Mouse (Mus musculus) CH12.LX (cell line): Measurements from ENCODE around the gene Haus4. TPM values are rescaled to one million over a fixed set of nuclear protein-coding genes. Genes with fewer than 3 reads are reported as not detected.

Experiments used
- DNase-seq: peaks from one replicate; pipeline ENCODE4 v3.0.0-alpha.2; 2013; ENCODE audit errors: extremely low read depth
- H3K27ac ChIP-seq: 2 replicates; pipeline ENCODE4 v1.5.1; 2012; ENCODE audit warnings: low read depth, mild to moderate bottlenecking, control low read depth, moderate library complexity; ENCODE audit not compliant: insufficient read depth
- H3K27me3 ChIP-seq: replicated peaks from 2 replicates; pipeline ENCODE3; 2012; ENCODE audit warnings: inconsistent platforms
- H3K36me3 ChIP-seq, 2 experiments: replicated peaks in 1 of 2; 2 replicates each; pipeline versions ENCODE3 to v1.6.1; 2012; ENCODE audit warnings: inconsistent platforms in 1 of 2, low read length in 1 of 2, mild to moderate bottlenecking in 1 of 2, mixed read lengths in 1 of 2, moderate library complexity in 1 of 2; ENCODE audit not compliant: control insufficient read depth in 1 of 2, insufficient read depth in 1 of 2
- H3K4me1 ChIP-seq, 2 experiments: 2 replicates each; pipeline ENCODE4 v1.6.1; 2012; ENCODE audit warnings: inconsistent platforms in 1 of 2, moderate library complexity in 1 of 2; ENCODE audit not compliant: insufficient read depth in 2 of 2, control insufficient read depth in 1 of 2
- H3K4me2 ChIP-seq: 2 replicates; pipeline ENCODE4 v1.6.1; 2012; ENCODE audit warnings: low read depth, mild to moderate bottlenecking, control low read depth; ENCODE audit not compliant: poor library complexity, insufficient read depth, severe bottlenecking
- H3K4me3 ChIP-seq, 3 experiments: fragments of 150-350 bp in 1 of 3; sonication (generic) in 1 of 3; replicated peaks in 1 of 3; 2 replicates each; pipeline versions ENCODE3 to v1.5.1; 2011 to 2012; ENCODE audit warnings: low read depth in 2 of 3, low read length in 2 of 3, mild to moderate bottlenecking in 2 of 3, moderate library complexity in 2 of 3, control low read depth in 1 of 3, improper control_type of control experiment in 1 of 3, inconsistent platforms in 1 of 3, mixed read lengths in 1 of 3; ENCODE audit not compliant: poor library complexity in 1 of 3
- H3K79me2 ChIP-seq: replicated peaks from 2 replicates; pipeline ENCODE4 v1.6.1; 2012; ENCODE audit warnings: mild to moderate bottlenecking, moderate library complexity; ENCODE audit not compliant: control insufficient read depth, poor library complexity, insufficient read depth, severe bottlenecking; ENCODE audit errors: extremely low read depth
- H3K9ac ChIP-seq: 2 replicates; pipeline ENCODE4 v1.6.1; 2012; ENCODE audit warnings: low read depth, mild to moderate bottlenecking, control low read depth, moderate library complexity; ENCODE audit not compliant: insufficient read depth
- H3K9me3 ChIP-seq: replicated peaks from 2 replicates; pipeline ENCODE3; 2012; ENCODE audit warnings: low read length, inconsistent platforms, mixed read lengths
- CTCF ChIP-seq, 2 experiments: IDR thresholded peaks in 1 of 2; conservative IDR thresholded peaks in 1 of 2; 2 replicates each; pipeline ENCODE4 v1.5.1; 2011 to 2012; ENCODE audit warnings: low read depth in 2 of 2, low read length in 2 of 2, improper control_type of control experiment in 1 of 2, inconsistent platforms in 1 of 2, mild to moderate bottlenecking in 1 of 2, moderate library complexity in 1 of 2
- E2F4 ChIP-seq: IDR thresholded peaks from 2 replicates; pipeline ENCODE4 v1.6.1; 2011; ENCODE audit warnings: low read depth, low read length, improper control_type of control experiment; ENCODE audit not compliant: insufficient replicate concordance
- ELF1 ChIP-seq: IDR thresholded peaks from 2 replicates; pipeline ENCODE4 v1.6.1; 2014; ENCODE audit warnings: low read depth, mild to moderate bottlenecking, inconsistent platforms, low read length, improper control_type of control experiment
- GABPA ChIP-seq: IDR thresholded peaks from 2 replicates; pipeline ENCODE4 v1.6.1; 2012; ENCODE audit warnings: low read depth, low read length, improper control_type of control experiment, inconsistent platforms; ENCODE audit not compliant: insufficient replicate concordance
- IRF4 ChIP-seq: IDR thresholded peaks from 2 replicates; pipeline ENCODE4 v1.6.1; 2014; ENCODE audit warnings: low read depth, mild to moderate bottlenecking, inconsistent platforms, low read length, improper control_type of control experiment
- MAX ChIP-seq: IDR thresholded peaks from 2 replicates; pipeline ENCODE4 v1.6.1; 2011; ENCODE audit warnings: low read length, improper control_type of control experiment
- NELFE ChIP-seq: IDR thresholded peaks from 2 replicates; pipeline ENCODE4 v1.6.1; 2011; ENCODE audit warnings: low read depth, low read length, improper control_type of control experiment
- POLR2A ChIP-seq: IDR thresholded peaks from 2 replicates; pipeline ENCODE4 v1.6.1; 2011; ENCODE audit warnings: low read depth, mild to moderate bottlenecking, improper control_type of control experiment, low read length
- RAD21 ChIP-seq: IDR thresholded peaks from 2 replicates; pipeline ENCODE4 v1.6.1; 2011; ENCODE audit warnings: low read depth, mild to moderate bottlenecking, low read length, improper control_type of control experiment, moderate library complexity
- RCOR1 ChIP-seq: conservative IDR thresholded peaks from 2 replicates; pipeline ENCODE4 v1.6.1; 2012; ENCODE audit warnings: low read depth, mild to moderate bottlenecking, inconsistent platforms, low read length, improper control_type of control experiment
- SMC3 ChIP-seq: IDR thresholded peaks from 2 replicates; pipeline ENCODE4 v1.6.1; 2011; ENCODE audit warnings: low read depth, low read length, improper control_type of control experiment
- TCF12 ChIP-seq: IDR thresholded peaks from 2 replicates; pipeline ENCODE4 v1.6.1; 2014; ENCODE audit warnings: low read depth, mild to moderate bottlenecking, inconsistent platforms, low read length, improper control_type of control experiment
- UBTF ChIP-seq: IDR thresholded peaks from 2 replicates; pipeline ENCODE4 v1.6.1; 2012; ENCODE audit warnings: low read depth, mild to moderate bottlenecking, inconsistent platforms, low read length, improper control_type of control experiment, moderate library complexity
- USF1 ChIP-seq: IDR thresholded peaks from 2 replicates; pipeline ENCODE4 v1.6.1; 2014; ENCODE audit warnings: low read depth, mild to moderate bottlenecking, inconsistent platforms, low read length, improper control_type of control experiment
- ZNF384 ChIP-seq: IDR thresholded peaks from 2 replicates; pipeline ENCODE4 v1.6.1; 2012; ENCODE audit warnings: low read depth, low read length, improper control_type of control experiment, inconsistent platforms
- dilution Hi-C: fragments of 300-500 bp; cut with MboI; formaldehyde crosslinking; loops from 2 replicates; pipeline ENCODE4 v1.14.3; 2020; ENCODE audit warnings: low sequenced_read_pairs; ENCODE audit not compliant: extremely low pct_unique_long_range_greater_than_20kb, extremely low pct_ligation_motif_present
- in situ Hi-C: fragments of 300-500 bp; cut with MboI; formaldehyde crosslinking; loops from 3 replicates; pipeline ENCODE4 v1.14.3; 2019; ENCODE audit warnings: low sequenced_read_pairs, low pct_ligation_motif_present, low pct_unique_long_range_greater_than_20kb, mixed read lengths
- polyA plus RNA-seq: library from polyadenylated mRNA; unstranded; fragments of >175 nt; gene quantifications from 2 replicates; pipeline ENCODE4 v1.2.1, GENCODE M21; 2012; ENCODE audit warnings: low read depth; ENCODE audit not compliant: insufficient read length
- total RNA-seq, 2 experiments: library from RNA; depleted of rRNA; stranded (reverse); fragments of 300-350 nt in 1 of 2; fragments of >200 nt in 1 of 2; gene quantifications; 2 replicates each; pipeline ENCODE4 v1.2.3; 2012 to 2014

Haus4 gene
- total and polyA plus RNA-seq, 3 experiments = 65.5 to 116 (median 94.3) TPM

GRCm38 (mm10) chr14:54527227-54528006, 27.0 kb downstream of the Haus4 start:
- no peaks in the 10 kb centered on the region for H3K36me3 ChIP-seq
- H3K9me3 ChIP-seq = no peaks in the 10 kb centered on the region
- H3K27ac ChIP-seq = no peak overlapping the region
- no peak for DNase-seq
- in situ Hi-C loops = no loop called here
- no peaks in the 10 kb centered on the region for H3K79me2 ChIP-seq
- no peaks in the 10 kb centered on the region for H3K27me3 ChIP-seq
- no peak overlapping the region for H3K4me2 ChIP-seq
- dilution Hi-C loops = no loop called here
- H3K4me1 ChIP-seq = peaks cover 2 to 4% of the 10 kb centered on the region in 2 experiments; a peak in 2 of 4 replicates
- no peak overlapping the region for H3K9ac ChIP-seq
- TF ChIP-seq USF1 (no peak), SMC3 (no peak), POLR2A (no peak), TCF12 (no peak), RCOR1 (no peak)
- TF ChIP-seq, all 38 proteins: peak for 0
- H3K4me3 ChIP-seq = no peak overlapping the region

- in situ Hi-C loops = no loop called here
- Histone ChIP-seq H3K27me3 (no peaks in the 10 kb centered on the region), H3K36me3 (no peaks in the 10 kb centered on the region), H3K9ac (no peak overlapping the region), H3K4me1 (peaks cover 2 to 8% of the 10 kb centered on the region in 2 experiments; a peak in 3 of 4 replicates), H3K4me2 (no peak overlapping the region), H3K9me3 (no peaks in the 10 kb centered on the region), H3K27ac (no peak overlapping the region), H3K4me3 (no peak overlapping the region), H3K79me2 (no peaks in the 10 kb centered on the region)
- DNase-seq = peak; percentile 23
- no peak for TF ChIP-seq NELFE
- no peak for TF ChIP-seq MAX
- TF ChIP-seq ELF1 = no peak
- TF ChIP-seq GABPA = no peak
- TF ChIP-seq ZNF384 = peak; percentile 88
- no peak for TF ChIP-seq UBTF
- peak in 1 of 2 experiments; percentile 56; a peak in 2 of 4 replicates for TF ChIP-seq CTCF (conservative IDR thresholded peaks at IDR 0.05 in 1 of 2, IDR thresholded peaks at IDR 0.05 in 1 of 2; ENCODE audit: low read depth in 2 of 2, low read length in 2 of 2)
- no peak for TF ChIP-seq IRF4
- peak; percentile 0 for TF ChIP-seq RAD21
- no peak for TF ChIP-seq E2F4
- dilution Hi-C loops = no loop called here
Measured at GRCm38 (mm10) chr14:54523600-54523999, 30.8 kb downstream of the Haus4 start.
